Mouse (Mus musculus) liver, embryonic 14.5 days (tissue): ENCODE measurements around the gene H2afx. TPM values are rescaled to one million over a fixed set of nuclear protein-coding genes. Genes with fewer than 3 reads are reported as not detected.
"Not testable (repeated sequence)": the region's sequence is repeated elsewhere in the genome, so short reads cannot be mapped to it uniquely, and the experiment has no call there.

ENCODE experiments used
- ATAC-seq: fragments of 200-750 bp; cut with Nextera tagmentation; 2 replicates; pipeline ENCODE4 v1.8.0; 2017; ENCODE audit warnings: moderate number of reproducible peaks, mild to moderate bottlenecking, moderate library complexity; ENCODE audit not compliant: insufficient read depth
- DNase-seq, 3 experiments: peaks; one replicate each; pipeline ENCODE4 v3.0.0-alpha.2; 2012 to 2013; ENCODE audit warnings: low read depth in 3 of 3, low spot score in 3 of 3
- H3K27ac ChIP-seq: fragments of 300-500 bp; sonication (generic); 2 replicates; pipeline ENCODE4 v1.5.1; 2014; ENCODE audit warnings: moderate library complexity, mild to moderate bottlenecking, control low read depth, inconsistent platforms
- H3K27me3 ChIP-seq: fragments of 300-500 bp; sonication (generic); 2 replicates; pipeline ENCODE4 v1.6.1; 2014; ENCODE audit warnings: mild to moderate bottlenecking, low read length, moderate library complexity; ENCODE audit not compliant: control insufficient read depth, insufficient read depth
- H3K36me3 ChIP-seq: fragments of 300-500 bp; sonication (generic); replicated peaks from 2 replicates; pipeline ENCODE4 v1.6.1; 2014; ENCODE audit warnings: low read depth; ENCODE audit not compliant: control insufficient read depth, insufficient read depth
- H3K4me1 ChIP-seq, 2 experiments: fragments of 200-500 bp in 1 of 2; fragments of 300-500 bp in 1 of 2; sonication (generic) in 1 of 2; replicated peaks; 2 replicates each; pipeline ENCODE4 v1.6.1; 2012 to 2014; ENCODE audit warnings: antibody characterized with exemption in 1 of 2, inconsistent platforms in 1 of 2, low read length in 1 of 2; ENCODE audit not compliant: control insufficient read depth in 2 of 2, insufficient read depth in 2 of 2
- H3K4me2 ChIP-seq: fragments of 300-500 bp; sonication (generic); 2 replicates; pipeline ENCODE4 v1.6.1; 2014; ENCODE audit warnings: low read depth, mild to moderate bottlenecking, control low read depth, moderate library complexity
- H3K4me3 ChIP-seq, 2 experiments: fragments of 200-500 bp in 1 of 2; fragments of 300-500 bp in 1 of 2; sonication (generic) in 1 of 2; 2 replicates each; pipeline ENCODE4 v1.5.1; 2012 to 2014; ENCODE audit warnings: low read depth in 2 of 2, low read length in 2 of 2, mild to moderate bottlenecking in 2 of 2, control low read depth in 1 of 2, inconsistent platforms in 1 of 2, moderate library complexity in 1 of 2; ENCODE audit not compliant: insufficient read depth in 1 of 2
- H3K9ac ChIP-seq: fragments of 300-500 bp; sonication (generic); replicated peaks from 2 replicates; pipeline ENCODE4 v1.6.1; 2014; ENCODE audit warnings: mild to moderate bottlenecking, control low read depth, moderate library complexity
- H3K9me3 ChIP-seq: fragments of 300-500 bp; sonication (generic); 2 replicates; pipeline ENCODE4 v1.6.1; 2016; ENCODE audit warnings: low read length, mixed read lengths; ENCODE audit not compliant: control insufficient read depth
- CTCF ChIP-seq: IDR thresholded peaks from 2 replicates; pipeline ENCODE4 v1.5.1; 2016; ENCODE audit warnings: antibody characterized with exemption, low read depth, control low read depth
- EP300 ChIP-seq: IDR thresholded peaks from 2 replicates; pipeline ENCODE4 v1.6.1; 2016; ENCODE audit warnings: antibody characterized with exemption, low read depth
- WGBS: fragments of 180-500 bp; shearing (Covaris S2); extraction: QIAGEN DNeasy Blood & Tissue Kit; methylation state at CpG from one replicate; pipeline ENCODE4 v1.1.7; 2014; ENCODE audit not compliant: insufficient replicate concordance; 5-methylcytosine and 5-hydroxymethylcytosine counted together
- polyA plus RNA-seq, 2 experiments: library from polyadenylated mRNA; depleted of rRNA in 1 of 2; stranded (reverse) in 1 of 2; unstranded in 1 of 2; fragments of >200 nt; fragmentation: Nextera tagmentation in 1 of 2; extraction: Ambion mirVana in 1 of 2; gene quantifications; 2 replicates each; pipeline versions ENCODE4 v1.2.1 to v1.2.3; 2012 to 2014

H2afx gene
- polyA plus RNA-seq, 2 experiments, result 168 to 177 TPM

DNA sequence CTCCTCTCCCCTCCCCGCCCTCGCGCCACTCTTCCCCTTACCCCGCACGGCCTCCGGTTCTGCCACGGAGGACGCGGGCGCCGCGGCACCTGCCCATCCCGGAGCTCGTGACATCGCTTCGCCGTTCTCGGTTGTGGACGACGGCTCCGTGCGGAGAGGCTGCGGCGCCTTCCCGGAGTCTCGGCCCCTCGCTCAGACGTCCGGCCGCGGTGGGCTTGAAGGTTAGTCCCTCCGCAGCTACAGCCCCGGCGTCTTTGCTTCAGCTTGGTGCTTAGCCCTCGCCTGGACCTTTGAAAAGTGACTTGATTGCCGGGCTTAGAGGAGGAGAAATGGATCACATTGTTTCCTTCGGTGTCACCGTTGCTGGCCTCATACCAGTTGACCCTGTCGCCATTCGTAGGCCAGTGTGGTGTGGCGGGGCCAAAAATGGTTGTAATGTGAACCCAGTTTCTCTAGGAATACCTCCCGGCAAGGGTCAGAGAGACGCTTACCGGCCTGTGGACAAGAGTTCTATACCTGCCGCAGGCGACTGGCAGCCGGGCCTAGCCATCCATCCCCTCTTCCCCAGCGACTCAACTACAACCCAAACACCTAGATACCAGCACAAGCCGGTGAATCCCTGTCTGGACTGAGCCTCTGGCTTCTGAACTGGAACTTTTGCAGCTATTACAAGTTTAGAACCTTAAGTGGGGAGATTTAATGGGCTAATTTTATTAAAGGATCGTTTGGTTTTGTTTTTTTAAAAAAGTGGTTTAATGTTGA, 1.0 kb downstream of the H2afx start:
- H3K9ac ChIP-seq, result peak overlapping the region; percentile 99
- peak; percentile 45 for TF ChIP-seq EP300
- no peak for TF ChIP-seq CTCF
- no peaks in the 10 kb centered on the region for H3K9me3 ChIP-seq
- no peaks in the 10 kb centered on the region for H3K27me3 ChIP-seq
- ATAC-seq (peak; percentile 21), DNase-seq (peak in 1 of 3 experiments; percentile 63)
- peak overlapping the region; percentile 97 for H3K27ac ChIP-seq
- H3K4me2 ChIP-seq, result peak overlapping the region; percentile 98
- peak overlapping the region; percentile 95 to 97 for H3K4me3 ChIP-seq
- H3K36me3 ChIP-seq, result peaks cover 80% of the 10 kb centered on the region
- H3K4me1 ChIP-seq, result peaks cover 14 to 16% of the 10 kb centered on the region in 2 experiments
- under 1% methylated on average over 50 of the region's 50 CpGs for WGBS

DNA sequence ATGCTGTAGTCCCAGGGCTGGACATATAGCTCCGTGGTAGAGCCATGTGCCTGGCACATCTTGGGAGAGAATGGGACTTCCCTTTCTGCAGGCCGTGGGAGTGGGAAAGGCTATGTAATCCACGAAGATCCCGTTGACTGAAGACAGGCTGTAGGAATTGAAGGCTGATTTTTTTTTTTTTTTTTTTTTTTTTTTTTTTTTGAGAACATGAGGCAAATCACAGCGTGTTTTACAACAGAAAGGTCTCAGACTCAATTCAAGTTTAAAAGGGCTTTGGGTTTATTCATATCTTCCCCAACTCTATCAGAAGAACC, 1.6 kb downstream of the H2afx start:
- Histone ChIP-seq H3K9ac (peak overlapping the region; percentile 99), H3K9me3 (no peaks in the 10 kb centered on the region), H3K36me3 (peaks cover 82% of the 10 kb centered on the region), H3K27ac (peak overlapping the region; percentile 97), H3K4me2 (peak overlapping the region; percentile 98), H3K4me3 (peak overlapping the region; percentile 95 to 97), H3K4me1 (peaks cover 14 to 16% of the 10 kb centered on the region in 2 experiments), H3K27me3 (no peaks in the 10 kb centered on the region)
- TF ChIP-seq CTCF (no peak), EP300 (peak; percentile 3; the same call in 1 of the 2 replicates)
- ATAC-seq (no peak), DNase-seq (no peak)
- 0% methylated on average over 5 of the region's 5 CpGs for WGBS

DNA sequence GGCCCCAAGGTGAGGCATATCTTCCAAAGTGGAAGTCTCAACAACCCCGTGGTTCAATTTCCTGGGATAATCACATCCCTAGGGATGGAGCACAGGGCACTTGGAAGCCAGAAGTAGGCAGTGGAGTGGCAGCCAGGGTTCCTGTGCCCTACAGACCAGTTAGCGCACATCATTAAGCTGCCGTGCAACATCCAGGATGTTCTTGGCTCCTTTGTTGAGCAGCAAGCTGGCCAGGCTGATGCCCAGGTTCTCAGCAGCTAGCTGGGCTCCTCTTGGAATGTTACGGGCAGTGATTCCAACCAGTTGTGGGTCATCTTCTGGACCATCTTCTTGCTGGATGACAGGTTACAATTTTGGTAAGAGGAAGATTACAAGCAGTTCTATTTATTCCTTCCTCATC, 2.0 kb downstream of the H2afx start:
- Histone ChIP-seq H3K4me3 (peak overlapping the region; percentile 95 to 97), H3K4me2 (peak overlapping the region; percentile 98), H3K36me3 (peaks cover 83% of the 10 kb centered on the region), H3K4me1 (peaks cover 14 to 16% of the 10 kb centered on the region in 2 experiments), H3K9ac (peak overlapping the region; percentile 99), H3K27ac (peak overlapping the region; percentile 97)
- H3K27me3 ChIP-seq, DNase-seq, ATAC-seq, H3K9me3 ChIP-seq: not testable (repeated sequence)
- 27% methylated on average over 4 of the region's 4 CpGs for WGBS

DNA sequence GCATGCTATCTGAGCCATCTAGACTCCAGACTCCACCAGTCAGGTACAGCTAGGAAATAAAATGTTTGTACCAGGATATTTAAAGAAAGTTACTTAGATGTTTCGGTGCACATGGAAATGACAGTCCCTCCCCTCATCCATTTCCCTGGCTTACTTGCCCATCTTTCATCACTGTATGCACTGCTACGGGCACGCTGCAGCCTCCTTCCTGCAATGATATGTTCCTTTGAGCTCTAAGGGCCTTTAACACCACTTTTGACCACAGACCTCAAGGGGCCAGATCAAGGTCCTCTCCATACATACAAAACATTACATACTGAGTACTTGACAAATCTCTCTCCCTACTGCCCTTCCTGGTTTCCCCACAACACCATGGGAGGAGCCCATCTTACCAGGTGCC, 2.5 kb downstream of the H2afx start:
- Histone ChIP-seq H3K4me2 (peak overlapping the region; percentile 98), H3K36me3 (peaks cover 84% of the 10 kb centered on the region), H3K9ac (peak overlapping the region; percentile 99), H3K9me3 (no peaks in the 10 kb centered on the region), H3K4me1 (peaks cover 14 to 16% of the 10 kb centered on the region in 2 experiments), H3K27ac (peak overlapping the region; percentile 97), H3K4me3 (peak overlapping the region; percentile 95 to 97), H3K27me3 (no peaks in the 10 kb centered on the region)
- DNase-seq (peak in 1 of 3 experiments; percentile 65), ATAC-seq (no peak)
- 28% methylated on average over 3 of the region's 3 CpGs for WGBS
- TF ChIP-seq EP300, result no peak; the same call in 1 of the 2 replicates
- no peak for TF ChIP-seq CTCF

DNA sequence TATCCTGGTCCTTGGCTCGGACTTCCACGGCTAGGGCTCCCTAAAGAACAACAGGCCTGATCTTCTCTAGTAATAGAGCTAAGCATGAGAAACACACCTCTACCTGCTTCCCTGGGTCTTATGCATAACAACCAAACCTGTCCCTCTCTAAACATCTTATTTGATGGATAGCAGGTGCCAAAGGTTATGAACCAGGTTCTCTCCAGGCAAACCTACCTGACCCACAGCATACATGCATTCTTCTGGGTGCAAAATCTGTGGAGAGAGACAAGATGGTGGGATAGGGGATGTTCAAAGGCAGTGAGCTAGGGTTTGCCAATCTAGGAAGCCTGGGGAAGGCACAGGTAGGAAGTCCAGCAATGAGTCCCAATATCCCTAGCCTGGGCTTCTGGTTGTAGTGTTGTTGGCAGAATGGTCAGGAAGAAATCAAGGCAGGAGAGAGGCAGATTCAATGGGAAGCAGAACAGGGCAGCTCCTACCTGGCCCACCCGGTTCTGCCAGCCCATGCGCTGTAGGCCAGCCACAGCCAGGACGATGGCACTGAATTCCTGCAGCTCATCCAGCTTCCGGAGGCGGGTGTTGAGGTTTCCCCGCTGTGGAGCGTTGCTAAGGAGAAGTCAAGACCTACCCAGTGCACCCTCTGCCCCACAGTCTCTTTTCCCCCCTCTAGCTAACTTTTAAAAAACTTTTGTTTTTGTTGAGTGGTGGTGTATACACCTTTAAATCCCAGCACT, 3.1 kb downstream of the H2afx start:
- no peaks in the 10 kb centered on the region for H3K9me3 ChIP-seq
- peak in 1 of 3 experiments; percentile 41 for DNase-seq
- peaks cover 81% of the 10 kb centered on the region for H3K36me3 ChIP-seq
- no peak for ATAC-seq
- H3K9ac ChIP-seq, result peak overlapping the region; percentile 99
- peak overlapping the region; percentile 97 for H3K27ac ChIP-seq
- peak overlapping the region; percentile 95 to 97 for H3K4me3 ChIP-seq
- H3K4me2 ChIP-seq, result peak overlapping the region; percentile 98
- H3K4me1 ChIP-seq, result peaks cover 16 to 19% of the 10 kb centered on the region in 2 experiments
- TF ChIP-seq CTCF (no peak), EP300 (no peak; the same call in 1 of the 2 replicates)
- H3K27me3 ChIP-seq, result no peaks in the 10 kb centered on the region
- WGBS, result 77% methylated on average over 9 of the region's 9 CpGs
